Mouse (Mus musculus) kidney, adult 2 months (tissue): ENCODE results near the gene Cel.

Experiments used
- CTCF ChIP-seq: fragments of 200-500 bp; conservative IDR thresholded peaks from 2 replicates; pipeline ENCODE4 v1.5.1; 2011; ENCODE audit warnings: low read depth, mild to moderate bottlenecking, control low read depth, low read length, moderate library complexity, mixed read lengths; ENCODE audit not compliant: insufficient read depth, insufficient read length
- POLR2A ChIP-seq: fragments of 200-500 bp; IDR thresholded peaks from one replicate; pipeline ENCODE4 v1.6.1; 2011; ENCODE audit warnings: low read depth, low read length, control low read depth

GRCm38 (mm10) chr2:28513431-28514370, 49.5 kb downstream of the Cel start:
- TF ChIP-seq POLR2A, result no peak
- TF ChIP-seq CTCF, result no peak
